ENCODE assay signal across 8 mouse cellular contexts in the genomic region with DNA sequence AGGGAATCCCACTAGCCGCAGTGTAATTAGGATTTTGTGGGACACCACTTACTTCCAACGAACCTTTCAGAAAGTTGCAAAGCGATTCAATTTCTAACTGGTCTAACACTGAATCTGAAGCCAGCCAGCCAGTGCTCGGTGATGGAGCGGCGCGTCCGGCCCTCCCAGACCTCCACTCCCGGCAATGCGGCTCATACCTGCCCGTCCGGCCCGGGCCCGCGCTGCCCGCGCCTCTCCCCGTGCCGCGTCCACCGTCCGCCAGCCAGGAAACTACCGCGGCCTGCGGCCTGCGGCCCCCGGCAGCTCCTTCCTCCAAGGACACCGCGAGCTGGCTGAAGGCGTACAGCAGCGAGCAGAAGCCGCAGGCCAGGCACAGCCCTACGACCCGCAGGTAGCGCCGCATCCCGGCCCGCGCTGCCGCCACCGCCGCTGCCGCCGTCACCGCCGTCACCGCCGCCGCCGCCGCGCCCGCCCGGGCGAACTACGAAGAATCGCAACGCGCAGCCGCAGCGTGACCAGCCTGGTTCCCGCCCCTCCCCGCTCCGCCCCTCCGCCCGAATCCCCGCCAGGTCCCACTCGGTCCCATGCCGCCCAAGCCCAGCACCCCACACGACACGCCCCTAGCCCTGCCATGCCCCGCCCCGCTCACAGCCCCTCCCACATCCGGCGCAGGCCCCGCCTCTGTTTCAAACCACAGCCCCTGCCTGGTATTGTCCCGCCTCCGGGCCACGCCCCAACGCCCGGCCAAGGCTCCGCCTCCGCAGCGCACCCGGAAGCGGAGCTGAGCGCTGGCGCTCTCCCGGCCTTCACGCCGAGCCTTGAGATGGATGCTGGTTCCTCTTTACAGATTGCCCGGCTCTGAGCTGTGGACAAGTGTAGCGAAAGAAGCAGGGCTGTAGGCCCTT. TPM values are rescaled to one million over a fixed set of nuclear protein-coding genes. Genes with fewer than 3 reads are reported as not detected.
A peak's percentile ranks its signal among the peaks of the same experiment; 100 is the strongest.
DNase-seq lines count a peak whose midpoint lies in the region; ATAC-seq and TF ChIP-seq lines count a peak whose summit lies in the region.

Gene Gxylt1, minus strand, starts transcription at position 501 of the 905 bp plus-strand sequence.

- peak within 1 kb of the TSS; percentile 78 for H3K4me2 ChIP-seq in forebrain, postnatal 0 days (ENCODE audit: low read depth)
- peak within 1 kb of the TSS; percentile 90 for H3K4me2 ChIP-seq in lung, embryonic 15.5 days

- TF ChIP-seq RAD21 in MEL (IDR thresholded peaks at IDR 0.05; ENCODE audit: low read depth, low read length): no peak

- peaks cover 0 to 25% of the 10 kb centered on the region in 2 experiments; a peak in 2 of 4 replicates for H3K36me3 ChIP-seq in MEL (ENCODE audit: control insufficient read depth in 1 of 2, insufficient read depth in 2 of 2, low read length in 2 of 2)
- H3K36me3 ChIP-seq in forebrain, postnatal 0 days (ENCODE audit: insufficient read depth): no peaks in the 10 kb centered on the region
- no peaks in the 10 kb centered on the region for H3K36me3 ChIP-seq in lung, embryonic 15.5 days

- peak within 1 kb of the TSS; percentile 93 for H3K27ac ChIP-seq in MEL (ENCODE audit: control insufficient read depth, low read depth, low read length)
- peak within 1 kb of the TSS; percentile 58 for H3K27ac ChIP-seq in cerebellum, adult 2 months (ENCODE audit: insufficient read depth, low read length)
- peak within 1 kb of the TSS; percentile 81 for H3K27ac ChIP-seq in forebrain, postnatal 0 days (ENCODE audit: low read depth, low read length)
- peak within 1 kb of the TSS; percentile 90 for H3K27ac ChIP-seq in lung, embryonic 15.5 days

- peak; percentile 97 for ATAC-seq in forebrain, postnatal 0 days
- peak; percentile 99 for ATAC-seq in lung, embryonic 15.5 days (ENCODE audit: borderline replicate concordance, extremely low read depth, low FRiP score, low TSS enrichment)

- H3K9ac ChIP-seq in MEL (ENCODE audit: control insufficient read depth, low read depth, low read length, poor library complexity, severe bottlenecking): peak within 1 kb of the TSS; percentile 83
- peak within 1 kb of the TSS; percentile 70 for H3K9ac ChIP-seq in forebrain, postnatal 0 days
- peak within 1 kb of the TSS; percentile 84 for H3K9ac ChIP-seq in lung, embryonic 15.5 days

- peaks cover 33% of the 10 kb centered on the region for H3K79me2 ChIP-seq in MEL (ENCODE audit: control insufficient read depth, insufficient read depth, low read length, poor library complexity)

- TF ChIP-seq POLR2A in MEL (IDR thresholded peaks at IDR 0.05; ENCODE audit: control insufficient read depth in 1 of 2, insufficient read depth in 1 of 2, low read depth in 1 of 2, low read length in 2 of 2, poor library complexity in 1 of 2): peak; percentile 77 to 97
- peak; percentile 73; the same call in 1 of the 2 replicates for TF ChIP-seq POLR2A in cerebellum, adult 2 months (IDR thresholded peaks at IDR 0.05; ENCODE audit: borderline replicate concordance, insufficient read depth, low read length)

- no peaks in the 10 kb centered on the region for H3K27me3 ChIP-seq in MEL (ENCODE audit: control insufficient read depth in 1 of 2, insufficient read depth in 2 of 2, low read length in 2 of 2)
- H3K27me3 ChIP-seq in cerebellum, adult 2 months (ENCODE audit: control insufficient read depth, insufficient read depth, low read length): no peaks in the 10 kb centered on the region
- H3K27me3 ChIP-seq in forebrain, postnatal 0 days (ENCODE audit: insufficient read depth, low read length): no peaks in the 10 kb centered on the region
- no peaks in the 10 kb centered on the region for H3K27me3 ChIP-seq in lung, embryonic 15.5 days

- peak; percentile 97 for DNase-seq in MEL (ENCODE audit: low read depth, low spot score)
- peak; percentile 99 to 100 for DNase-seq in cerebellum, adult 2 months
- DNase-seq in forebrain, postnatal 0 days: peak; percentile 98
- peak; percentile 100 for DNase-seq in heart, postnatal 4 days
- peak; percentile 99 for DNase-seq in layer of hippocampus, adult 8-10 months (ENCODE audit: low spot score in 2 of 2)
- peak; percentile 99 for DNase-seq in ovary, adult 18-20 months (ENCODE audit: low spot score)
- DNase-seq in thymus, postnatal 0 days (ENCODE audit: low spot score): peak; percentile 98

- H3K4me3 ChIP-seq in MEL (ENCODE audit: control insufficient read depth in 1 of 2, insufficient read depth in 1 of 2, low read depth in 2 of 2, low read length in 2 of 2): peak within 1 kb of the TSS; percentile 75 to 84
- H3K4me3 ChIP-seq in cerebellum, adult 2 months (replicated peaks; ENCODE audit: insufficient read depth, low read depth, low read length): peak within 1 kb of the TSS; percentile 86
- H3K4me3 ChIP-seq in forebrain, postnatal 0 days (ENCODE audit: low read depth, low read length): peak within 1 kb of the TSS; percentile 69
- peak within 1 kb of the TSS; percentile 76 for H3K4me3 ChIP-seq in lung, embryonic 15.5 days

- H3K4me1 ChIP-seq in MEL (ENCODE audit: control insufficient read depth in 1 of 2, insufficient read depth in 2 of 2, low read length in 2 of 2): peaks cover 3 to 34% of the 10 kb centered on the region in 2 experiments; a peak in 3 of 4 replicates
- H3K4me1 ChIP-seq in cerebellum, adult 2 months (ENCODE audit: control insufficient read depth, insufficient read depth, low read length): peaks cover 4% of the 10 kb centered on the region; the same call in 1 of the 2 replicates
- peaks cover 6% of the 10 kb centered on the region; the same call in 1 of the 2 replicates for H3K4me1 ChIP-seq in forebrain, postnatal 0 days (ENCODE audit: insufficient read depth)
- H3K4me1 ChIP-seq in lung, embryonic 15.5 days: peaks cover 30% of the 10 kb centered on the region

- no peak for TF ChIP-seq EP300 in MEL (IDR thresholded peaks at IDR 0.05; ENCODE audit: low read depth in 1 of 2, low read length in 2 of 2)

- H3K9me3 ChIP-seq in MEL (replicated peaks; ENCODE audit: insufficient read depth, low read length): no peaks in the 10 kb centered on the region
- H3K9me3 ChIP-seq in forebrain, postnatal 0 days (ENCODE audit: low read length): no peaks in the 10 kb centered on the region
- H3K9me3 ChIP-seq in lung, embryonic 15.5 days: no peaks in the 10 kb centered on the region

- 2% methylated on average over 79 of the region's 93 CpGs for WGBS in cerebellum, adult 2 months
- WGBS in forebrain, postnatal 0 days: 2% methylated on average over 80 of the region's 93 CpGs
- WGBS in lung, embryonic 15.5 days: under 1% methylated on average over 92 of the region's 93 CpGs

- TF ChIP-seq CTCF in MEL (IDR thresholded peaks at IDR 0.05 in 2 of 3, conservative IDR thresholded peaks at IDR 0.05 in 1 of 3; ENCODE audit: control insufficient read depth in 1 of 3, insufficient read depth in 1 of 3, low read depth in 2 of 3, low read length in 3 of 3, poor library complexity in 1 of 3, severe bottlenecking in 1 of 3): no peak
- no peak for TF ChIP-seq CTCF in cerebellum, adult 2 months (IDR thresholded peaks at IDR 0.05; ENCODE audit: borderline replicate concordance, insufficient read depth, low read depth, low read length)
- no peak for TF ChIP-seq CTCF in forebrain, postnatal 0 days (IDR thresholded peaks at IDR 0.05; ENCODE audit: low read depth)

TF ChIP-seq in MEL, 35 proteins besides CTCF, POLR2A, EP300 and RAD21 (continues in another document):
- TF ChIP-seq BHLHE40 (IDR thresholded peaks at IDR 0.05; ENCODE audit: borderline replicate concordance, low read depth, low read length): no peak
- TF ChIP-seq POLR2AphosphoS2 (IDR thresholded peaks at IDR 0.05; ENCODE audit: low read length): peak; percentile 91
- peak; percentile 82; the same call in 1 of the 2 replicates for TF ChIP-seq ZMIZ1 (IDR thresholded peaks at IDR 0.05; ENCODE audit: low read depth, low read length)
- TF ChIP-seq MXI1 (IDR thresholded peaks at IDR 0.05; ENCODE audit: low read depth, low read length): peak; percentile 66
- TF ChIP-seq NELFE (IDR thresholded peaks at IDR 0.05; ENCODE audit: low read depth, low read length): peak; percentile 91
- no peak for TF ChIP-seq MAFK (IDR thresholded peaks at IDR 0.05; ENCODE audit: borderline replicate concordance, low read depth, low read length)
- TF ChIP-seq ETS1 (IDR thresholded peaks at IDR 0.05; ENCODE audit: low read depth, low read length): 0 out of 2 replicates have a peak, but pooled peaks have one; percentile 17
- peak; percentile 79 for TF ChIP-seq NRF1 (IDR thresholded peaks at IDR 0.05; ENCODE audit: insufficient read depth, low read depth, low read length, poor library complexity, severe bottlenecking)
- peak; percentile 82 for TF ChIP-seq SIN3A (IDR thresholded peaks at IDR 0.05; ENCODE audit: low read length)
- peak; percentile 70 for TF ChIP-seq TBP (IDR thresholded peaks at IDR 0.05; ENCODE audit: low read depth, low read length)
- TF ChIP-seq JUND (IDR thresholded peaks at IDR 0.05; ENCODE audit: low read depth, low read length): no peak
- peak; percentile 86; the same call in 1 of the 2 replicates for TF ChIP-seq UBTF (IDR thresholded peaks at IDR 0.05; ENCODE audit: borderline replicate concordance, insufficient read depth, low read depth, low read length)
- 0 out of 2 replicates have a peak, but pooled peaks have one; percentile 11 for TF ChIP-seq E2F4 (IDR thresholded peaks at IDR 0.05; ENCODE audit: borderline replicate concordance, low read depth, low read length)
- peak; percentile 98 for TF ChIP-seq ELF1 (IDR thresholded peaks at IDR 0.05; ENCODE audit: low read depth, low read length)
- TF ChIP-seq POLR2AphosphoS5 (IDR thresholded peaks at IDR 0.05; ENCODE audit: borderline replicate concordance, low read depth, low read length): no peak
- TF ChIP-seq MAX (IDR thresholded peaks at IDR 0.05; ENCODE audit: low read length): no peak; the same call in 1 of the 2 replicates
- TF ChIP-seq HCFC1 (IDR thresholded peaks at IDR 0.05; ENCODE audit: low read depth, low read length): peak; percentile 66; the same call in 1 of the 2 replicates
- TF ChIP-seq MEF2A (IDR thresholded peaks at IDR 0.05; ENCODE audit: extremely low read depth, insufficient replicate concordance, low read depth, low read length, poor library complexity, severe bottlenecking): no peak

RNA-seq across cellular contexts. Expression of gene Gxylt1, which starts in this region (rescaled TPM):
- 5.3 and 6.0 TPM in 2 replicates for total RNA-seq in MEL (2012; rRNA removed)
- polyA plus RNA-seq in MEL (2012; ENCODE audit: insufficient read depth in 1 of 2, insufficient read length in 2 of 2, low read depth in 1 of 2, low replicate concordance in 2 of 2, missing spikeins in 1 of 2): 10 to 100 TPM in 1 of 2 experiments, 1 to 10 TPM in 1; 9.9 to 48.9 TPM
- polyA plus RNA-seq in cerebellum, adult 2 months (2012; rRNA removed): 9.1 and 9.3 TPM in 2 replicates
- 5.3 and 7.5 TPM in 2 replicates for total RNA-seq in forebrain, postnatal 0 days (2014; rRNA removed)
- polyA plus RNA-seq in forebrain, postnatal 0 days (2015; fragmentation: Nextera tagmentation; extraction: Ambion mirVana): 1.8 and 3.2 TPM in 2 replicates
- total RNA-seq in heart, postnatal 4 days (2021): 10 to 100 TPM; 14.8 to 16.0 TPM
- total RNA-seq in layer of hippocampus, adult 8-10 months (2022): 10 to 100 TPM; 12.0 to 13.0 (median 12.4) TPM
- polyA plus RNA-seq in lung, embryonic 15.5 days (2015; fragmentation: Nextera tagmentation; extraction: Ambion mirVana): 13.6 and 14.4 TPM in 2 replicates
- polyA plus RNA-seq in thymus, postnatal 0 days (2015; fragmentation: Nextera tagmentation; extraction: Ambion mirVana): 5.2 and 5.9 TPM in 2 replicates

Comparison
In these comparisons a context has a peak if more than half of its experiments do, and no peak if none do; other contexts are left out.
1. Peak in every context shown above with its lines: DNase-seq, ATAC-seq, H3K4me3 ChIP-seq and H3K27ac ChIP-seq.